Mouse (Mus musculus) kidney, postnatal 0 days (tissue): ENCODE results near the gene Pbx1. TPM values are rescaled to one million over a fixed set of nuclear protein-coding genes. Genes with fewer than 3 reads are reported as not detected.

ENCODE experiments used
- ATAC-seq: fragments of 200-750 bp; cut with Nextera tagmentation; replicated peaks from 2 replicates; pipeline ENCODE4 v1.8.0; 2017; ENCODE audit warnings: low read depth, moderate number of reproducible peaks, moderate TSS enrichment, moderate library complexity; ENCODE audit not compliant: low FRiP score
- DNase-seq: peaks from one replicate; pipeline ENCODE4 v3.0.0-alpha.2; 2016; ENCODE audit warnings: low spot score
- H3K27ac ChIP-seq: fragments of 300-500 bp; sonication (generic); 2 replicates; pipeline ENCODE4 v1.5.1; 2014; ENCODE audit warnings: mild to moderate bottlenecking
- H3K27me3 ChIP-seq: fragments of 300-500 bp; sonication (generic); 2 replicates; pipeline ENCODE4 v1.6.1; 2014; ENCODE audit warnings: low read length, mixed read lengths; ENCODE audit not compliant: insufficient read depth
- H3K36me3 ChIP-seq: fragments of 300-500 bp; sonication (generic); 2 replicates; pipeline ENCODE4 v1.6.1; 2014; ENCODE audit warnings: low read length, mixed read lengths; ENCODE audit not compliant: insufficient read depth
- H3K4me1 ChIP-seq: fragments of 300-500 bp; sonication (generic); replicated peaks from 2 replicates; pipeline ENCODE4 v1.6.1; 2014; ENCODE audit warnings: antibody characterized with exemption, low read length, mixed read lengths; ENCODE audit not compliant: insufficient read depth
- H3K4me2 ChIP-seq: fragments of 300-500 bp; sonication (generic); 2 replicates; pipeline ENCODE4 v1.6.1; 2014; ENCODE audit warnings: mild to moderate bottlenecking, low read length, moderate library complexity, mixed read lengths
- H3K4me3 ChIP-seq: fragments of 300-500 bp; sonication (generic); replicated peaks from 2 replicates; pipeline ENCODE4 v1.5.1; 2014; ENCODE audit warnings: low read depth, low read length
- H3K9ac ChIP-seq: fragments of 300-500 bp; sonication (generic); 2 replicates; pipeline ENCODE4 v1.6.1; 2014; ENCODE audit warnings: low read depth, low read length
- H3K9me3 ChIP-seq: fragments of 300-500 bp; sonication (generic); replicated peaks from 2 replicates; pipeline ENCODE4 v1.6.1; 2016; ENCODE audit warnings: low read length, inconsistent platforms, mixed read lengths
- CTCF ChIP-seq: IDR thresholded peaks from 2 replicates; pipeline ENCODE4 v1.5.1; 2016; ENCODE audit warnings: antibody characterized with exemption, low read depth, mild to moderate bottlenecking, moderate library complexity
- WGBS: fragments of 180-500 bp; shearing (Covaris S2); extraction: QIAGEN DNeasy Blood & Tissue Kit; methylation state at CpG from one replicate; pipeline ENCODE4 v1.1.7; 2014; 5-methylcytosine and 5-hydroxymethylcytosine counted together
- polyA plus RNA-seq: library from polyadenylated mRNA; unstranded; fragments of >200 nt; fragmentation: Nextera tagmentation; extraction: Ambion mirVana; gene quantifications from 2 replicates; pipeline ENCODE4 v1.2.1, GENCODE M21; 2015

The Pbx1 gene
- polyA plus RNA-seq, 1 experiment from 2014 or later, result 55.7 TPM

GRCm38 (mm10) chr1:168473255-168474069 lies 41.4 kb upstream of the Pbx1 start:
- H3K9me3 ChIP-seq, result no peaks in the 10 kb centered on the region
- no peak for ATAC-seq
- TF ChIP-seq CTCF, result no peak
- no peak overlapping the region for H3K4me2 ChIP-seq
- H3K4me1 ChIP-seq, result no peaks in the 10 kb centered on the region
- DNase-seq, result no peak
- 59% methylated on average over 12 of the region's 12 CpGs for WGBS
- no peaks in the 10 kb centered on the region for H3K36me3 ChIP-seq
- H3K27ac ChIP-seq, result no peak overlapping the region
- no peaks in the 10 kb centered on the region for H3K27me3 ChIP-seq
- no peak overlapping the region for H3K9ac ChIP-seq
- H3K4me3 ChIP-seq, result no peak overlapping the region

- WGBS, result 68% methylated on average over 6 of the region's 6 CpGs
- no peak for ATAC-seq
- Histone ChIP-seq H3K4me2 (no peak overlapping the region), H3K9ac (no peak overlapping the region), H3K4me1 (no peaks in the 10 kb centered on the region), H3K9me3 (no peaks in the 10 kb centered on the region), H3K36me3 (no peaks in the 10 kb centered on the region), H3K27ac (no peak overlapping the region), H3K27me3 (no peaks in the 10 kb centered on the region), H3K4me3 (no peak overlapping the region)
- TF ChIP-seq CTCF, result no peak
- DNase-seq, result no peak
Measured at GRCm38 (mm10) chr1:168472545-168473254, 40.6 kb upstream of the Pbx1 start.

- no peak for ATAC-seq
- Histone ChIP-seq H3K4me1 (no peaks in the 10 kb centered on the region), H3K9ac (no peak overlapping the region), H3K9me3 (no peaks in the 10 kb centered on the region), H3K4me2 (no peak overlapping the region), H3K27ac (no peak overlapping the region), H3K36me3 (no peaks in the 10 kb centered on the region), H3K27me3 (no peaks in the 10 kb centered on the region), H3K4me3 (no peak overlapping the region)
- WGBS, result 91% methylated on average over 1 of the region's 1 CpGs
- no peak for TF ChIP-seq CTCF
- no peak for DNase-seq
Measured at GRCm38 (mm10) chr1:168459426-168459825, 27.4 kb upstream of the Pbx1 start.

- H3K27me3 ChIP-seq, result no peaks in the 10 kb centered on the region
- TF ChIP-seq CTCF, result no peak; the same call in 1 of the 2 replicates
- no peak overlapping the region for H3K9ac ChIP-seq
- DNase-seq (no peak), ATAC-seq (no peak)
- H3K4me2 ChIP-seq, result no peak overlapping the region
- H3K27ac ChIP-seq, result no peak overlapping the region
- 48% methylated on average over 7 of the region's 7 CpGs for WGBS
- H3K36me3 ChIP-seq, result no peaks in the 10 kb centered on the region
- no peaks in the 10 kb centered on the region for H3K9me3 ChIP-seq
- no peaks in the 10 kb centered on the region for H3K4me1 ChIP-seq
- H3K4me3 ChIP-seq, result no peak overlapping the region
Measured at GRCm38 (mm10) chr1:168457191-168457747, 25.2 kb upstream of the Pbx1 start.

GRCm38 (mm10) chr1:168455178-168455577 lies 23.1 kb upstream of the Pbx1 start:
- no peak overlapping the region for H3K27ac ChIP-seq
- no peak for ATAC-seq
- WGBS, result 56% methylated on average over 8 of the region's 8 CpGs

GRCm38 (mm10) chr1:168433671-168434070 lies 1.6 kb upstream of the Pbx1 start:
- H3K4me2 ChIP-seq, result no peak overlapping the region
- H3K27ac ChIP-seq, result no peak overlapping the region
- no peaks in the 10 kb centered on the region for H3K27me3 ChIP-seq
- no peaks in the 10 kb centered on the region for H3K4me1 ChIP-seq
- H3K9me3 ChIP-seq, result no peaks in the 10 kb centered on the region
- no peaks in the 10 kb centered on the region for H3K36me3 ChIP-seq
- no peak overlapping the region for H3K4me3 ChIP-seq
- no peak overlapping the region for H3K9ac ChIP-seq
- TF ChIP-seq CTCF, result no peak
- no peak for DNase-seq
- 94% methylated on average over 3 of the region's 3 CpGs for WGBS
- ATAC-seq, result no peak

More at GRCm38 (mm10) chr1:168455178-168455577, 23.1 kb upstream of the Pbx1 start:
- H3K9ac ChIP-seq, result no peak overlapping the region
- no peak for DNase-seq
- no peaks in the 10 kb centered on the region for H3K36me3 ChIP-seq
- H3K27me3 ChIP-seq, result no peaks in the 10 kb centered on the region
- H3K4me1 ChIP-seq, result no peaks in the 10 kb centered on the region
- H3K9me3 ChIP-seq, result no peaks in the 10 kb centered on the region
- H3K4me2 ChIP-seq, result no peak overlapping the region
- TF ChIP-seq CTCF, result no peak
- no peak overlapping the region for H3K4me3 ChIP-seq
